Mouse (Mus musculus) hematopoietic stem cell, adult 5-6 weeks (primary cell): ENCODE measurements around the gene As3mt. TPM values are rescaled to one million over a fixed set of nuclear protein-coding genes. Genes with fewer than 3 reads are reported as not detected.
A peak's percentile ranks its signal among the peaks of the same experiment; 100 is the strongest.
"Not testable (repeated sequence)": the region's sequence is repeated elsewhere in the genome, so short reads cannot be mapped to it uniquely, and the experiment has no call there.

Source experiments
- ATAC-seq, 2 experiments: fragments of 125-278 bp in 1 of 2; replicated peaks in 1 of 2; 2 replicates each; pipeline ENCODE4 v1.8.0; 2016 to 2017; ENCODE audit warnings: inconsistent platforms in 2 of 2, mild to moderate bottlenecking in 2 of 2, moderate number of reproducible peaks in 2 of 2, low read depth in 1 of 2, moderate TSS enrichment in 1 of 2; ENCODE audit not compliant: low FRiP score in 2 of 2, poor library complexity in 2 of 2, severe bottlenecking in 2 of 2, insufficient read depth in 1 of 2, low TSS enrichment in 1 of 2
- total RNA-seq: library from RNA; stranded (forward); fragments of 172-1452, 232-1000 nt; gene quantifications from 2 replicates; pipeline ENCODE4 v1.2.3, GENCODE M21; 2017

The As3mt gene
- total RNA-seq, 1 experiment from 2014 or later: 62.6 TPM

DNA sequence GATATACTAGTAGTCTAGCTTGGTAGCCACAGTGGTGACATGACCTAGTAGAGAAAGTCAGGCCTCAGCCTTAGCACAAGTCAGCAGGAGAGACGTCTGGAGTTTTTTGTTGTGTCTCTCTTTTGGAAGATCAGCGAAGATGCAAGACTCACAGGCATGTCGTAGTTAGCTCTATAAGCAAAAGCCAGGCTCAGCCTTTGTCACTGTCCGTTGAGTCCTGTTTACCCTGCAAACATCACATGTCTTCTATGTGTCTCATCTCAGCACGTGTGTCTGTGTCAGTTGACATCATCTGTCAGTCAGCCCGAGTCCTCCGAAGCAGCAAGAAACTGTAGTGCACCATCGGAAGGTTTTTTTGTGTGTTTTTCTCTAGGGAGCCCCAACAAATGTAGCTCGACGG, 24.1 kb downstream of the As3mt start:
- ATAC-seq: no peak

- not testable (repeated sequence) for ATAC-seq
Observed at GRCm38 (mm10) chr19:46732673-46733072, 25.4 kb downstream of the As3mt start.

- no peak for ATAC-seq
Observed at GRCm38 (mm10) chr19:46733626-46734025, 26.4 kb downstream of the As3mt start.

GRCm38 (mm10) chr19:46735241-46735640, 28.0 kb downstream of the As3mt start:
- ATAC-seq: no peak

- ATAC-seq: no peak
Observed at GRCm38 (mm10) chr19:46737106-46737505, 29.8 kb downstream of the As3mt start.

DNA sequence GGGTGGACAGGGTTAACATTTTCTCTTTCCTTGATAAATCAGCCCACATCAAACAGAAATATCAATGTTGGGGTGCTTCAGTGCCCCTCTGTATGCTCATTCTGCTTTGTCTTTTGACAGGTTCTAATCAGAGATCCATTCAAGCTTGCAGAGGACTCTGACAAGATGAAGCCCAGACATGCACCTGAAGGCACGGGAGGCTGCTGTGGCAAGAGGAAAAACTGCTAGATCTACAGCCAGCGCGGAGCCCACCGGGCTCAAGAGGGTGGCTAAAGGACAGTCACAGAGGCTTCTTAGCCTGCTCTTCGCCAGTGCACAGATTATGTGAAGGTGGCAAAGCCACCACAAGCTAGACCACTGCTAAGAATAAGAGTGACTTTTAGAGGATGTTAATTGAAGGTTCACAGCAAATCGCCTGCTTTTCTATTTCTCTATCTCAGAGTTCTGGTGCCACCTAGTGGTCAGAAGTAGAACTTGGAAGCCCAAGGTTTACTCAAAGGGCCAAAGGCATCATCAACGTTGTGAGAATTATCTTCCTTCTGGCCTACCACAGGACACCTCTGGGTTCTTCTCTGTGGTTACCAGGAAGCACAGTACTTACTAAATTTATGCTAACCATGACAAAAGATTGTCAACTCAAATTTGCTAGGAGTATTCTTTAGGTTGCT, 33.2 kb downstream of the As3mt start:
- ATAC-seq: peak; percentile 67 to 74; a peak in 3 of 4 replicates

- ATAC-seq: no peak
Observed at GRCm38 (mm10) chr19:46741574-46741973, 34.3 kb downstream of the As3mt start.

- ATAC-seq: no peak
Observed at GRCm38 (mm10) chr19:46744681-46745080, 37.4 kb downstream of the As3mt start.

GRCm38 (mm10) chr19:46747799-46748198, 40.5 kb downstream of the As3mt start:
- no peak; a peak in 1 of 4 replicates for ATAC-seq

GRCm38 (mm10) chr19:46752235-46752634, 45.0 kb downstream of the As3mt start:
- ATAC-seq: no peak

- ATAC-seq: peak; percentile 37 to 48; a peak in 2 of 4 replicates
Observed at GRCm38 (mm10) chr19:46755066-46755465, 47.8 kb downstream of the As3mt start.

DNA sequence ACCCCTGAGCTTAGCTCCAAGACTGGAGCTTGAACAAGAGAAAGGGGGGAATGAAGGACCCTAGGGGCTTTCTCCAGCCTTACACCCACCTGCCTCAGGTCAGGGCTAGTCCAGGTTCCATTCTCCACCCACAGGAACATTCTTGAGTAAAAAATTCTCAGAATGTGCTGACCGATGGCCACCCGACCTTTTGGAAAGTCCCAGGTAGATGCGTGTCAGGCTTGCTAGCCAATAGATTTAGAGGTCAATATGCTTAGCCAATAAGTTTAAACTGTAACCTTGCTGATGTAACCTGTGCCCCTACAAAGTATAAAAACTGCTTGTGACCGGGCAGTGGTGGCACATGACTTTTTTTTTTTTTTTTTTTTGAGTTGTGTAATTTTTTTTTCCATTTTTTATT, 49.0 kb downstream of the As3mt start:
- ATAC-seq: no peak

- no peak; a peak in 1 of 4 replicates for ATAC-seq
Observed at GRCm38 (mm10) chr19:46759096-46759495, 51.8 kb downstream of the As3mt start.

GRCm38 (mm10) chr19:46759909-46760308, 52.7 kb downstream of the As3mt start:
- not testable (repeated sequence) for ATAC-seq

DNA sequence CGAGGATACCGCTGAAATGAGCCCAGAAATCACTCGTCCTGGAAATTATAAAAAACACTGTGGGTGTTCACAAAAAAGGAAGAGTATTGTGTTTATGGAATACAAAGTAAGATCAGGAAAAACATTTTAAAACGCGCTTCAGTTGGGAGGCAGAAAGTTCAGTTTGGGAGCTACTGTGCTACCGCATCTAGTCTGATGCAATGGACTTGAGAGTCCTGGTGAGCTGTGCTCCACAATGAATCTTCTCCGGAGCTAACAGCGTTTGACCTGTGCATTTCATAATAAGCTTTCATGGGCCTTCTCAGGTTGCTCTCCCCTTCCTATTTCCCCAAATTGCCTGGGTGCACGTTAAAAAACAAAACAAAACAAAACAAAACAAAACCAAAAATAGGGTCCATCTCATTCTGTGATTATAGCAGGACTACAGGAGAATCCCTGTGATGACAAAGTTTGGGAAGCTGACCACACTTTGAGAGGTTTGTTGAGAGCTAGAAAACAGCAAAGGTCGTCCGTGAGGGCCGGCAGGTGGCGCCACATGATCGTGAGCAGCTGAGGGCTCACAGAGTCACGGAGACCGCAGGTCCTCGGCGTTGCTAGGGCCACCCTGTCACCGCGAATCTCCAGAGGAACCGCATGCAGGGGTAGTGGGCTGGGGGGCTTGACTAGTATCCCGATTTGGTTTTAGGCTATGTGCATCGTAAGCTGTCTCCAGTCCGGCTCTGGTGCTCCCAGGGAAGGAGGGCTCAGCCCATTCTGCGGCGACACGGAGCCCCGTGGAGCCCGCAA, 53.3 kb downstream of the As3mt start:
- peak; percentile 29 to 59; a peak in 3 of 4 replicates for ATAC-seq

DNA sequence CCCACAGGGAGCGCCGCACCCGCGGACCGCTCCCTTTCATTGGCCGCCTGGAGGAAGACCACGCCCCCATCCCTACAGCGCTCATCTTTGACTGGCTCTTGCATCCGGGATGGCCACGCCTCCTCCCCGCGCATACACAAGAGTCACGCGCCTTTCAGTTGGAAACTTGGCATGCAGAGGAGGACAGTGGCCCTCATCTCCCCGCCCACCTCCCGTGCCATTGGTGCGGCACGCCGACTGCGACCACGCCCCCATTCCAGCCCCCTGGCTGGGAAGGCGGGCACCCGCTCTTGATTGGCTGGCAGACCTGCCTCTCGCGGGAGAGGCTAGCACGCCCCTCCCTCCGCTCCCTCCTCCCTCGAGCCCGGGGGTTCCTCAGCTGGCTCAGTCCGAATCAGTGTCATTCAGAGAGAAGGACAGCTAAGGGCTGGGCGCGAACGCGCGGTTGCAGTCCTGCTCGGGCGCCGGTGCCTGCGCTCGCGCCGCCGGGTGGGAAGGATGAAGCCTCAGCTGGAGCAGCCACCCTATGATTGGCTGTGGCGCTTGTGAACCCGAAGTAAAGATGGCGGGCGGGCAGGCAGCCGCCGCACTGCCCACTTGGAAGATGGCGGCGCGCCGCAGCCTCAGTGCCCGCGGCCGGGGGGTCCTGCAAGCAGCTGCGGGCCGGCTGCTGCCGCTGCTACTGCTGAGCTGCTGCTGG, 54.1 kb downstream of the As3mt start, which contains the start of gene Cnnm2:
Gene Cnnm2, plus strand, starts transcription at position 350 of the 700 bp plus-strand sequence.
- peak; percentile 90 to 91 for ATAC-seq

DNA sequence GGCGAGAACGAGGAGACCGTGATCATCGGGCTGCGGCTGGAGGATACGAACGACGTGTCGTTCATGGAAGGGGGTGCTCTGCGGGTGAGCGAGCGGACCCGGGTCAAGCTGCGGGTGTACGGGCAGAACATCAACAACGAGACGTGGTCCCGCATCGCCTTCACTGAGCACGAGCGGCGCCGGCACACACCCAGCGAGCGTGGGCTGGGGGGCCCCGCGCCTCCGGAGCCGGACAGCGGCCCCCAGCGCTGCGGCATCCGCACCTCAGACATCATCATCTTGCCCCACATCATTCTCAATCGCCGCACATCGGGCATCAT, 54.7 kb downstream of the As3mt start:
- no peak for ATAC-seq
